Mouse (Mus musculus): Measurements from ENCODE around the gene Acot6. TPM values are rescaled to one million over a fixed set of nuclear protein-coding genes. Genes with fewer than 3 reads are reported as not detected.
"Not testable (repeated sequence)": the region's sequence is repeated elsewhere in the genome, so short reads cannot be mapped to it uniquely, and the experiment has no call there.

Gene Acot6
- 1.2 and 1.3 TPM in 2 replicates for polyA plus RNA-seq (2016; fragmentation: Nextera tagmentation; extraction: Ambion mirVana)

DNA sequence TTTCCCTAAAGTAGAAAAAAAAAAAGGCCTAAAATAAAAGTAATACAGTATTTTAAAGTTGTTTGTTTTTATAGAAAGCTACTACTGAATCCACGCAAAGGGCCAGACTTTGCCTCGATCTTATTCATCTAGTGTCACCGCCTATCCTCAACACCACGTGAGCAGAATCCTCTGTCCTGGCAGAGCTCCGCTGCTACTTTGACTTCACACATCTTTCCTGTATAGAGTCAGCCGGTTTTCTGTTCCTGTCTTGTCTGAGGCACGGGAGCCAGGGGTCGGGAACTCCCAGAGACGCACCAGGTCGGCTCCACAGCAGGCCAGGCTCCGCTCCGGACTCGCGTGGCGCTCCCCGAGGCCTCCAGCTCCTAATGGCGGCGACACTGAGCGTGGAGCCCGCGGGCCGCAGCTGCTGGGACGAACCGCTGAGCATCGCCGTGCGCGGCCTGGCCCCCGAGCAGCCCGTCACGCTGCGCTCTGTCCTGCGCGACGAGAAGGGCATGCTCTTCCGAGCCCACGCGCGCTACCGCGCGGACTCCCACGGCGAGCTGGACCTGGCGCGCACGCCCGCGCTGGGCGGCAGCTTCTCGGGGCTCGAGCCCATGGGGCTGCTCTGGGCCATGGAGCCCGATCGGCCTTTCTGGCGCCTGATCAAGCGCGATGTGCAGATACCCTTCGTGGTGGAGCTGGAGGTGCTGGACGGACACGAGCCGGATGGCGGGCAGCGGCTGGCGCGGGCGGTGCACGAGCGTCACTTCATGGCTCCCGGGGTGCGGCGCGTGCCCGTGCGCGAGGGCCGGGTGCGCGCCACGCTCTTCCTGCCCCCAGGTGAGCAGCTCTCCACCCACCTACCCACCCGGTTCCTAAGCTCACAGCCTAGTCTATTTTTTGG lies at the start of gene Acot6:
TSS of gene Acot6 (plus strand) at position 51 of the 889 bp plus-strand sequence.
- not testable (repeated sequence) for H3K36me3 ChIP-seq, H3K4me1 ChIP-seq, H3K9me3 ChIP-seq, H3K27ac ChIP-seq, H3K27me3 ChIP-seq
- peak within 1 kb of the TSS; percentile 68 for H3K9ac ChIP-seq
- peak within 1 kb of the TSS; percentile 71 for H3K4me2 ChIP-seq (replicated peaks)
- under 1% methylated on average over 78 of the region's 80 CpGs for WGBS
- H3K4me3 ChIP-seq, result peak within 1 kb of the TSS; percentile 55
- 0 out of 2 replicates have a peak, but pooled peaks have one; percentile 35 for ATAC-seq (ENCODE audit: insufficient number of reproducible peaks, insufficient read depth, low FRiP score, low TSS enrichment)

DNA sequence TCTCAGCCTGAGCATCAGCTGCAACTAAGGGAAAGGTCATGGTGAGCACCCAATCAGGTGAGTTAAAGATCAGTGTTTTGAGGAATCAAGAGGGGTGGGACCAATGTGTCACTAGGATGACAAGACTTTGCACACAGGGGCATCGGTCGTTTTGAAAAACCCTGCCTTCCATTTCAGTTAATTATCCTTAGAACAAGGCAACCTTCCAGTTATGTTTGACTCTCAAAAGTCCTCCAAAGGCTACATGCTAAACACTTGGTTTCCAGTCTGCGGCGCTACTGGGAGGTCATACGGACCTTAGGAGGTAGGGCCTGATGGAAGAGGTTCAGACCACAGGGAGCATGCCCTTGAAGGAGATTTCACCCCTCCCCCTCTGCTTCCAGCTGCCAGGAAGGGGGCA lies 49.7 kb upstream of the Acot6 start:
- H3K27me3 ChIP-seq, result peaks cover 17% of the 10 kb centered on the region; the same call in 1 of the 2 replicates
- H3K4me2 ChIP-seq (replicated peaks); H3K9me3 ChIP-seq; ATAC-seq (ENCODE audit: insufficient number of reproducible peaks, insufficient read depth, low FRiP score, low TSS enrichment); H3K4me1 ChIP-seq; H3K27ac ChIP-seq; H3K4me3 ChIP-seq; H3K9ac ChIP-seq; H3K36me3 ChIP-seq: not testable (repeated sequence)
- WGBS, result 87% methylated on average over 5 of the region's 5 CpGs

- no peak for ATAC-seq (ENCODE audit: insufficient number of reproducible peaks, insufficient read depth, low FRiP score, low TSS enrichment)
- Histone ChIP-seq H3K9me3 (0 out of 2 replicates have a peak, but pooled peaks cover 6% of the 10 kb centered on the region), H3K36me3 (no peaks in the 10 kb centered on the region), H3K9ac (no peak within 1 kb of the TSS), H3K27ac (no peak within 1 kb of the TSS), H3K27me3 (peaks cover 17% of the 10 kb centered on the region; the same call in 1 of the 2 replicates), H3K4me3 (peak within 1 kb of the TSS; percentile 47; the same call in 1 of the 2 replicates), H3K4me1 (no peaks in the 10 kb centered on the region), H3K4me2 (replicated peaks) (no peak within 1 kb of the TSS)
- whole genome bisulfite sequencing, result 78% methylated on average over 5 of the region's 5 CpGs
These were observed 48.4 kb upstream of the Acot6 start, which contains the start of gene Acot3 for GRCm38 (mm10) chr12:84051937-84052474. Acot3 (plus strand) TSS chr12:84052144.

DNA sequence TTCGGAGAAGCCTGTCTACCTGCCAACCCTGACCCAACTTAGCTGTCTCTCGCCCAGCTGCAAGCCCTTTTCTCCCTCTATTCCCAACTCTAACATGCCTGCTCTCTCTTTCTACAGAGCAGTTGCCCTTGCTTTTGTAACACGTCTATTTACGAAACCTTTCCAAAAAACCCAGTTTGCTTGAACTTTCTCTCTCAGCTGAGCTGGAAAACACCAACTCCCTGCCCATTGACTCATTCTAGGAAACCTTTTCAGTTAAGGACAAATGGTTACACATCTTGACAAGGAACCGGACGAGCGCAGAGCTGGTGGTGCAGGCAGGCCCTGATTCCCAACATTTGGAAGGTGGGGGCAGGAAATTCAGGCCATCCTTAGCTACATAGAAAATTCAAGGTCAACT lies 47.8 kb upstream of the Acot6 start:
- Histone ChIP-seq H3K36me3 (no peaks in the 10 kb centered on the region), H3K4me3 (no peak overlapping the region), H3K9ac (no peak overlapping the region), H3K27ac (no peak overlapping the region), H3K9me3 (0 out of 2 replicates have a peak, but pooled peaks cover 6% of the 10 kb centered on the region), H3K4me1 (no peaks in the 10 kb centered on the region), H3K27me3 (peaks cover 17% of the 10 kb centered on the region; the same call in 1 of the 2 replicates), H3K4me2 (replicated peaks) (no peak overlapping the region)
- 85% methylated on average over 7 of the region's 7 CpGs for WGBS
- ATAC-seq (ENCODE audit: insufficient number of reproducible peaks, insufficient read depth, low FRiP score, low TSS enrichment), result no peak

GRCm38 (mm10) chr12:84053173-84053572 lies 47.3 kb upstream of the Acot6 start:
- H3K9ac ChIP-seq, result peak overlapping the region; percentile 21
- H3K27me3 ChIP-seq, result peaks cover 17% of the 10 kb centered on the region; the same call in 1 of the 2 replicates
- ATAC-seq (ENCODE audit: insufficient number of reproducible peaks, insufficient read depth, low FRiP score, low TSS enrichment), result no peak
- no peaks in the 10 kb centered on the region for H3K4me1 ChIP-seq
- H3K4me3 ChIP-seq, result peak overlapping the region; percentile 47
- 14% methylated on average over 16 of the region's 16 CpGs for WGBS
- 0 out of 2 replicates have a peak, but pooled peaks cover 4% of the 10 kb centered on the region for H3K9me3 ChIP-seq
- H3K27ac ChIP-seq, result no peak overlapping the region
- no peaks in the 10 kb centered on the region for H3K36me3 ChIP-seq
- peak overlapping the region; percentile 86 for H3K4me2 ChIP-seq (replicated peaks)

- Histone ChIP-seq H3K36me3 (no peaks in the 10 kb centered on the region), H3K9ac (peak overlapping the region; percentile 55), H3K4me1 (no peaks in the 10 kb centered on the region), H3K4me3 (peak overlapping the region; percentile 47), H3K27me3 (peaks cover 17% of the 10 kb centered on the region; the same call in 1 of the 2 replicates), H3K9me3 (no peaks in the 10 kb centered on the region), H3K4me2 (replicated peaks) (peak overlapping the region; percentile 86), H3K27ac (no peak overlapping the region)
- no peak for ATAC-seq (ENCODE audit: insufficient number of reproducible peaks, insufficient read depth, low FRiP score, low TSS enrichment)
- 2% methylated on average over 40 of the region's 46 CpGs for WGBS
These were observed 46.6 kb upstream of the Acot6 start for GRCm38 (mm10) chr12:84053679-84054391.

DNA sequence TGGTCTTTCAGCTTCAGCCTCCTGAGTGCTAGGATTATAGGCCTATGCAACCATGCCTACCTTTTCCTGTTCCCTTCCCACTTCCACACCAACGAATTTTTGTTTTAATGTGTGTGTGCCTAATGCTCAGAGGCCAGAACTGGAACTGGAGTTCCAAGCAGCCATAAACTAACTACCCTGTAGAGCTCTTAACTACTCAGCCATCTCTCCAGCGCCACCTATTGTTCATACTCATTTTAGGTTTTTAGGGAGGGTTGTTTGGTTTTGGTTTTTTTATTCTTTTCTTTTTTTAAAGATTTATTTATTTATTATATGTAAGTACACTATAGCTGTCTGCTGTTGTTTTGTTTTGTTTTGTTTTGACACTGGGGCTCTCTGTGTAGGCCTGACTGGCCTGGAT lies 39.5 kb upstream of the Acot6 start:
- no peak overlapping the region for H3K4me3 ChIP-seq
- no peak overlapping the region for H3K27ac ChIP-seq
- H3K4me1 ChIP-seq, result no peaks in the 10 kb centered on the region
- no peak for ATAC-seq (ENCODE audit: insufficient number of reproducible peaks, insufficient read depth, low FRiP score, low TSS enrichment)
- H3K4me2 ChIP-seq (replicated peaks), result no peak overlapping the region
- 33% methylated on average over 2 of the region's 2 CpGs for WGBS
- no peaks in the 10 kb centered on the region for H3K36me3 ChIP-seq
- H3K9me3 ChIP-seq, result no peaks in the 10 kb centered on the region
- H3K27me3 ChIP-seq, result no peaks in the 10 kb centered on the region
- H3K9ac ChIP-seq, result no peak overlapping the region

DNA sequence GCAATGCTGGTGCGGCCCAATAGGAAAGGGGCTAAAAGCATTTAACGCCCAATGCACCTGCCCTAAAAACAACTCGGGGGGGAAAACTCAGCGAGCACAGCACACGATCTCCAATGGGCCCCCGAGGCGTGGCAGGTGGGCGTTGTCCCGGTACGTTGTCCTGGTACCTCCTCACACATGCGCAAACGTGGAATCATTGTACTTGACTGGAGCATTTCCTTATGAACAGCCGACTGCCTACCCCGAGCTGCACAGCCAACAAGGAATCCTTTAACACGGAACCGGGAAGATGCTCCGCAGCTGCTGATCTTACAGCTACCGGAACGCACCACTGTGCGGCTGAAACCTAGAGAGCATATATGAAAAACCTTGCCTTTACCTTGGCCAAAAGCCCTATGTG lies 38.1 kb upstream of the Acot6 start:
- no peak overlapping the region for H3K27ac ChIP-seq
- no peaks in the 10 kb centered on the region for H3K9me3 ChIP-seq
- WGBS, result 93% methylated on average over 20 of the region's 20 CpGs
- no peak for ATAC-seq (ENCODE audit: insufficient number of reproducible peaks, insufficient read depth, low FRiP score, low TSS enrichment)
- no peaks in the 10 kb centered on the region for H3K4me1 ChIP-seq
- H3K9ac ChIP-seq, result no peak overlapping the region
- H3K36me3 ChIP-seq, result no peaks in the 10 kb centered on the region
- no peak overlapping the region for H3K4me2 ChIP-seq (replicated peaks)
- no peaks in the 10 kb centered on the region for H3K27me3 ChIP-seq
- no peak overlapping the region for H3K4me3 ChIP-seq

- no peak overlapping the region for H3K4me3 ChIP-seq
- whole genome bisulfite sequencing, result 71% methylated on average over 5 of the region's 5 CpGs
These were observed 37.2 kb upstream of the Acot6 start for GRCm38 (mm10) chr12:84063228-84063627.

DNA sequence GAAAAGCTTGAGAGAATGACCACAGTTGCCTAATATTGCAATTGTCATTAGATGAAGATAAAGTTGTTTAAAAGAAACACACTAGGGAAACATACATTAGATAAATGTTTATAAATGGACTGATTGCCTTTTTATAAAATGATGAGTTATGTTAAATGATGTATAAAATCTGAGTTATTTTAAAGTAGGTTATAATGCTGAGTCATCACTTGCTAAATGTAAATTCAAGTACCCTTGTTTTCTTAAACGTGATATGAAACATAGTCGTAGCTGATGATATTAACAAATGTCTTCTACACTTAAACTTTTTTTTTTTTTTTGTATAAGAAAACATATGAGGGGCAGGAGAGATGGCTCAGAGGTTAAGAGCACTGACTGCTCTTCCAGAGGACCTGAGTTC lies 36.6 kb upstream of the Acot6 start:
- Histone ChIP-seq H3K9ac (no peak overlapping the region), H3K27ac (no peak overlapping the region), H3K9me3 (no peaks in the 10 kb centered on the region), H3K4me2 (replicated peaks) (no peak overlapping the region), H3K4me3 (no peak overlapping the region), H3K27me3 (peaks cover 11% of the 10 kb centered on the region), H3K36me3 (no peaks in the 10 kb centered on the region), H3K4me1 (no peaks in the 10 kb centered on the region)
- no peak for ATAC-seq (ENCODE audit: insufficient number of reproducible peaks, insufficient read depth, low FRiP score, low TSS enrichment)
- WGBS, result 92% methylated on average over 2 of the region's 2 CpGs

More at GRCm38 (mm10) chr12:84063228-84063627, 37.2 kb upstream of the Acot6 start:
- H3K27me3 ChIP-seq, result peaks cover 5% of the 10 kb centered on the region
- no peaks in the 10 kb centered on the region for H3K36me3 ChIP-seq
- H3K27ac ChIP-seq, result no peak overlapping the region
- H3K4me2 ChIP-seq (replicated peaks), result no peak overlapping the region
- no peaks in the 10 kb centered on the region for H3K9me3 ChIP-seq
- ATAC-seq (ENCODE audit: insufficient number of reproducible peaks, insufficient read depth, low FRiP score, low TSS enrichment), result no peak
- no peaks in the 10 kb centered on the region for H3K4me1 ChIP-seq
- H3K9ac ChIP-seq, result no peak overlapping the region

DNA sequence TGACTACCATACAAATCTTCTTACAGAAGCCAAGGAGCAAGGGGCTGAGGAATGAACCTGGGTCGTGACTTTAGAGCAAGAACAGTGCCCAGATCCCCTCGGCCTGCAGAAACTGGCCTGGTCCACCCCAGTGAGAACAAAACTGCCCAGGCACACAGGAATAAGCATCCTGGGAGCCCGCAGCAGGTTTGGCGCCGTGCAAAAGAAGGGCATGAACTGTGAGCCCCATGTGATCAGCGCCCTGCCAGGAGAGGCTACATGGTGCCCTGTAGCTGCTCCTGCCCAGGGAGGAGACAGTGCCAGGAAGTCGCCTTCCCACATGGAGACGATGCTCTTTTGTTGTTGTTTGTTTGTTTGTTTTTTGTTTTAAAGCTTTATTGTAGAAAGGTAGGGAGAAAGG lies 35.8 kb upstream of the Acot6 start:
- Histone ChIP-seq H3K4me1 (no peaks in the 10 kb centered on the region), H3K36me3 (no peaks in the 10 kb centered on the region), H3K27ac (no peak overlapping the region), H3K4me3 (no peak overlapping the region), H3K27me3 (peaks cover 17% of the 10 kb centered on the region), H3K4me2 (replicated peaks) (no peak overlapping the region), H3K9me3 (no peaks in the 10 kb centered on the region), H3K9ac (no peak overlapping the region)
- 75% methylated on average over 8 of the region's 8 CpGs for WGBS
- no peak for ATAC-seq (ENCODE audit: insufficient number of reproducible peaks, insufficient read depth, low FRiP score, low TSS enrichment)
